Mouse (Mus musculus): ENCODE measurements around the gene Farp2. TPM values are rescaled to one million over a fixed set of nuclear protein-coding genes. Genes with fewer than 3 reads are reported as not detected.

Farp2 gene
- total RNA-seq, 2 experiments from 2014 or later = 16.0 to 19.2 TPM

- no peak for DNase-seq (ENCODE audit: low spot score in 2 of 2)
These were observed 39.5 kb downstream of the Farp2 start for GRCm38 (mm10) chr1:93551427-93551826.

- DNase-seq (ENCODE audit: low spot score in 2 of 2) = no peak
These were observed 51.3 kb downstream of the Farp2 start for GRCm38 (mm10) chr1:93563224-93563623.

GRCm38 (mm10) chr1:93563649-93564048, 51.8 kb downstream of the Farp2 start:
- DNase-seq (ENCODE audit: low spot score in 2 of 2) = no peak

- DNase-seq (ENCODE audit: low spot score in 2 of 2) = no peak
These were observed 52.9 kb downstream of the Farp2 start for GRCm38 (mm10) chr1:93564781-93565180.

- no peak for DNase-seq (ENCODE audit: low spot score in 2 of 2)
These were observed 55.1 kb downstream of the Farp2 start for GRCm38 (mm10) chr1:93567013-93567412.

- DNase-seq (ENCODE audit: low spot score in 2 of 2) = no peak
These were observed 56.0 kb downstream of the Farp2 start for GRCm38 (mm10) chr1:93567717-93568497.

GRCm38 (mm10) chr1:93577066-93577465, 65.2 kb downstream of the Farp2 start:
- DNase-seq (ENCODE audit: low spot score in 2 of 2) = no peak

GRCm38 (mm10) chr1:93577861-93578260, 66.0 kb downstream of the Farp2 start:
- DNase-seq (ENCODE audit: low spot score in 2 of 2) = no peak

- no peak for DNase-seq (ENCODE audit: low spot score in 2 of 2)
These were observed 69.7 kb downstream of the Farp2 start for GRCm38 (mm10) chr1:93581545-93581944.

GRCm38 (mm10) chr1:93588346-93588745, 76.5 kb downstream of the Farp2 start:
- no peak for DNase-seq (ENCODE audit: low spot score in 2 of 2)

GRCm38 (mm10) chr1:93593960-93594359, 82.1 kb downstream of the Farp2 start:
- DNase-seq (ENCODE audit: low spot score in 2 of 2) = no peak

GRCm38 (mm10) chr1:93595916-93596315, 84.0 kb downstream of the Farp2 start:
- no peak for DNase-seq (ENCODE audit: low spot score in 2 of 2)

- DNase-seq (ENCODE audit: low spot score in 2 of 2) = no peak
These were observed 91.0 kb downstream of the Farp2 start for GRCm38 (mm10) chr1:93602911-93603310.

GRCm38 (mm10) chr1:93603921-93604320, 92.0 kb downstream of the Farp2 start:
- no peak for DNase-seq (ENCODE audit: low spot score in 2 of 2)

GRCm38 (mm10) chr1:93607090-93608083, 95.5 kb downstream of the Farp2 start:
- no peak for DNase-seq (ENCODE audit: low spot score in 2 of 2)

- no peak for DNase-seq (ENCODE audit: low spot score in 2 of 2)
These were observed 96.9 kb downstream of the Farp2 start for GRCm38 (mm10) chr1:93608696-93609245.

- DNase-seq (ENCODE audit: low spot score in 2 of 2) = no peak
These were observed 97.9 kb downstream of the Farp2 start for GRCm38 (mm10) chr1:93609762-93610161.

- no peak for DNase-seq (ENCODE audit: low spot score in 2 of 2)
These were observed 106.3 kb downstream of the Farp2 start for GRCm38 (mm10) chr1:93618059-93618748.

GRCm38 (mm10) chr1:93618948-93619347, 107.1 kb downstream of the Farp2 start:
- no peak for DNase-seq (ENCODE audit: low spot score in 2 of 2)

GRCm38 (mm10) chr1:93624502-93624901, 112.6 kb downstream of the Farp2 start:
- no peak for DNase-seq (ENCODE audit: low spot score in 2 of 2)

- no peak for DNase-seq (ENCODE audit: low spot score in 2 of 2)
These were observed 118.9 kb downstream of the Farp2 start for GRCm38 (mm10) chr1:93630796-93631195.

All from gastrocnemius, postnatal 4 days (tissue).